Mouse (Mus musculus) midbrain, embryonic 15.5 days (tissue): ENCODE data around the gene Angpt4. TPM values are rescaled to one million over a fixed set of nuclear protein-coding genes. Genes with fewer than 3 reads are reported as not detected.
A peak's percentile ranks its signal among the peaks of the same experiment; 100 is the strongest.

Source experiments
- ATAC-seq: fragments of 200-750 bp; cut with Nextera tagmentation; replicated peaks from 2 replicates; pipeline ENCODE4 v1.8.0; 2017; ENCODE audit warnings: moderate TSS enrichment
- H3K27ac ChIP-seq: fragments of 300-500 bp; sonication (generic); 2 replicates; pipeline ENCODE4 v1.5.1; 2015; ENCODE audit warnings: mild to moderate bottlenecking, inconsistent platforms
- H3K27me3 ChIP-seq: fragments of 300-500 bp; sonication (generic); replicated peaks from 2 replicates; pipeline ENCODE4 v1.6.1; 2015; ENCODE audit warnings: inconsistent platforms
- H3K36me3 ChIP-seq: fragments of 300-500 bp; sonication (generic); replicated peaks from 2 replicates; pipeline ENCODE4 v1.6.1; 2015; ENCODE audit warnings: inconsistent platforms
- H3K4me1 ChIP-seq: fragments of 300-500 bp; sonication (generic); 2 replicates; pipeline ENCODE4 v1.6.1; 2015; ENCODE audit warnings: inconsistent platforms
- H3K4me2 ChIP-seq: fragments of 300-500 bp; sonication (generic); 2 replicates; pipeline ENCODE4 v1.6.1; 2015; ENCODE audit warnings: inconsistent platforms, mild to moderate bottlenecking, moderate library complexity
- H3K4me3 ChIP-seq: fragments of 300-500 bp; sonication (generic); 2 replicates; pipeline ENCODE4 v1.5.1; 2015; ENCODE audit warnings: mild to moderate bottlenecking, inconsistent platforms
- H3K9ac ChIP-seq: fragments of 300-500 bp; sonication (generic); 2 replicates; pipeline ENCODE4 v1.6.1; 2015; ENCODE audit warnings: mild to moderate bottlenecking, inconsistent platforms
- H3K9me3 ChIP-seq: fragments of 300-500 bp; sonication (generic); 2 replicates; pipeline ENCODE4 v1.6.1; 2016; ENCODE audit warnings: inconsistent platforms
- WGBS: fragments of 180-500 bp; shearing (Covaris S2); methylation state at CpG from one replicate; pipeline ENCODE4 v1.1.7; 2015; ENCODE audit warnings: mixed read lengths; 5-methylcytosine and 5-hydroxymethylcytosine counted together
- polyA plus RNA-seq: library from polyadenylated mRNA; unstranded; fragments of >200 nt; fragmentation: Nextera tagmentation; extraction: Ambion mirVana; gene quantifications from 2 replicates; pipeline ENCODE4 v1.2.1, GENCODE M21; 2015

Gene Angpt4
- polyA plus RNA-seq, 1 experiment from 2014 or later: 0.18 TPM

- WGBS: 96% methylated on average over 2 of the region's 2 CpGs
- Histone ChIP-seq H3K4me3 (no peak overlapping the region), H3K36me3 (no peaks in the 10 kb centered on the region), H3K4me1 (peaks cover 12% of the 10 kb centered on the region), H3K4me2 (no peak overlapping the region), H3K27me3 (no peaks in the 10 kb centered on the region), H3K9me3 (no peaks in the 10 kb centered on the region), H3K9ac (no peak overlapping the region), H3K27ac (no peak overlapping the region)
- ATAC-seq: peak; percentile 24; the same call in 1 of the 2 replicates
These were observed 36.6 kb downstream of the Angpt4 start for GRCm38 (mm10) chr2:151947617-151948016.

GRCm38 (mm10) chr2:151948311-151948710 is 37.3 kb downstream of the Angpt4 start:
- H3K4me1 ChIP-seq: peaks cover 12% of the 10 kb centered on the region
- H3K4me2 ChIP-seq: no peak overlapping the region
- 0 out of 2 replicates have a peak overlapping the region, but pooled peaks have one; percentile 74 for H3K27ac ChIP-seq
- no peak overlapping the region for H3K4me3 ChIP-seq
- no peaks in the 10 kb centered on the region for H3K9me3 ChIP-seq
- no peak overlapping the region for H3K9ac ChIP-seq
- no peak for ATAC-seq
- H3K27me3 ChIP-seq: no peaks in the 10 kb centered on the region
- no peaks in the 10 kb centered on the region for H3K36me3 ChIP-seq
- 90% methylated on average over 7 of the region's 7 CpGs for WGBS

GRCm38 (mm10) chr2:151949082-151949774 is 38.2 kb downstream of the Angpt4 start:
- Histone ChIP-seq H3K9me3 (no peaks in the 10 kb centered on the region), H3K4me3 (no peak overlapping the region), H3K27me3 (no peaks in the 10 kb centered on the region), H3K4me1 (peaks cover 12% of the 10 kb centered on the region), H3K9ac (no peak overlapping the region), H3K36me3 (no peaks in the 10 kb centered on the region), H3K4me2 (no peak overlapping the region), H3K27ac (peak overlapping the region; percentile 74)
- peak; percentile 88 for ATAC-seq
- 33% methylated on average over 2 of the region's 2 CpGs for WGBS

- Histone ChIP-seq H3K9ac (no peak overlapping the region), H3K9me3 (no peaks in the 10 kb centered on the region), H3K4me1 (peaks cover 19% of the 10 kb centered on the region), H3K36me3 (no peaks in the 10 kb centered on the region), H3K4me3 (no peak overlapping the region), H3K27ac (no peak overlapping the region), H3K27me3 (no peaks in the 10 kb centered on the region), H3K4me2 (no peak overlapping the region)
- no peak for ATAC-seq
- 91% methylated on average over 8 of the region's 8 CpGs for WGBS
These were observed 42.7 kb downstream of the Angpt4 start for GRCm38 (mm10) chr2:151953665-151954064.

- H3K4me3 ChIP-seq: no peak overlapping the region
- H3K27me3 ChIP-seq: no peaks in the 10 kb centered on the region
- no peak overlapping the region for H3K9ac ChIP-seq
- WGBS: 54% methylated on average over 4 of the region's 4 CpGs
- no peak; the same call in 1 of the 2 replicates for ATAC-seq
- no peaks in the 10 kb centered on the region for H3K9me3 ChIP-seq
- no peaks in the 10 kb centered on the region for H3K36me3 ChIP-seq
- no peak overlapping the region for H3K4me2 ChIP-seq
- peaks cover 12% of the 10 kb centered on the region; the same call in 1 of the 2 replicates for H3K4me1 ChIP-seq
- H3K27ac ChIP-seq: no peak overlapping the region
These were observed 45.6 kb downstream of the Angpt4 start for GRCm38 (mm10) chr2:151956500-151957137.

- Histone ChIP-seq H3K4me1 (peaks cover 26% of the 10 kb centered on the region), H3K9me3 (no peaks in the 10 kb centered on the region), H3K9ac (no peak overlapping the region), H3K36me3 (no peaks in the 10 kb centered on the region), H3K4me2 (no peak overlapping the region), H3K27me3 (no peaks in the 10 kb centered on the region), H3K4me3 (no peak overlapping the region), H3K27ac (no peak overlapping the region)
- WGBS: 32% methylated on average over 5 of the region's 5 CpGs
- ATAC-seq: no peak
These were observed 48.3 kb downstream of the Angpt4 start for GRCm38 (mm10) chr2:151959274-151959673.

- ATAC-seq: peak; percentile 18
- H3K4me3 ChIP-seq: no peak overlapping the region
- H3K9me3 ChIP-seq: no peaks in the 10 kb centered on the region
- H3K4me2 ChIP-seq: no peak overlapping the region
- 33% methylated on average over 9 of the region's 9 CpGs for WGBS
- H3K4me1 ChIP-seq: peaks cover 28% of the 10 kb centered on the region
- no peaks in the 10 kb centered on the region for H3K36me3 ChIP-seq
- H3K9ac ChIP-seq: no peak overlapping the region
- no peak overlapping the region for H3K27ac ChIP-seq
- no peaks in the 10 kb centered on the region for H3K27me3 ChIP-seq
These were observed 50.5 kb downstream of the Angpt4 start for GRCm38 (mm10) chr2:151961284-151962196.

- no peaks in the 10 kb centered on the region for H3K9me3 ChIP-seq
- peaks cover 32% of the 10 kb centered on the region for H3K4me1 ChIP-seq
- H3K27me3 ChIP-seq: no peaks in the 10 kb centered on the region
- WGBS: 63% methylated on average over 10 of the region's 10 CpGs
- H3K36me3 ChIP-seq: no peaks in the 10 kb centered on the region
- H3K4me2 ChIP-seq: no peak overlapping the region
- H3K4me3 ChIP-seq: no peak overlapping the region
- H3K9ac ChIP-seq: no peak overlapping the region
- H3K27ac ChIP-seq: no peak overlapping the region; the same call in 1 of the 2 replicates
- ATAC-seq: peak; percentile 38; the same call in 1 of the 2 replicates
These were observed 51.5 kb downstream of the Angpt4 start for GRCm38 (mm10) chr2:151962474-151962873.

- H3K4me1 ChIP-seq: peaks cover 41% of the 10 kb centered on the region
- H3K9me3 ChIP-seq: no peaks in the 10 kb centered on the region
- ATAC-seq: no peak
- no peak overlapping the region for H3K4me3 ChIP-seq
- no peak overlapping the region for H3K9ac ChIP-seq
- no peak overlapping the region for H3K27ac ChIP-seq
- no peaks in the 10 kb centered on the region for H3K27me3 ChIP-seq
- WGBS: 84% methylated on average over 5 of the region's 5 CpGs
- H3K4me2 ChIP-seq: no peak overlapping the region
- H3K36me3 ChIP-seq: no peaks in the 10 kb centered on the region
These were observed 52.3 kb downstream of the Angpt4 start for GRCm38 (mm10) chr2:151963319-151963718.

GRCm38 (mm10) chr2:151964052-151964451 is 53.0 kb downstream of the Angpt4 start:
- ATAC-seq: no peak
- H3K4me2 ChIP-seq: no peak overlapping the region
- no peaks in the 10 kb centered on the region for H3K9me3 ChIP-seq
- WGBS: 3% methylated on average over 9 of the region's 9 CpGs
- no peak overlapping the region for H3K9ac ChIP-seq
- peaks cover 48% of the 10 kb centered on the region for H3K4me1 ChIP-seq
- H3K27me3 ChIP-seq: no peaks in the 10 kb centered on the region
- H3K27ac ChIP-seq: peak overlapping the region; percentile 38; the same call in 1 of the 2 replicates
- no peaks in the 10 kb centered on the region for H3K36me3 ChIP-seq
- no peak overlapping the region for H3K4me3 ChIP-seq

GRCm38 (mm10) chr2:151967176-151967750 is 56.3 kb downstream of the Angpt4 start:
- Histone ChIP-seq H3K9me3 (no peaks in the 10 kb centered on the region), H3K4me3 (peak overlapping the region; percentile 1; the same call in 1 of the 2 replicates), H3K9ac (peak overlapping the region; percentile 23; the same call in 1 of the 2 replicates), H3K4me2 (peak overlapping the region; percentile 76), H3K27ac (peak overlapping the region; percentile 69), H3K27me3 (no peaks in the 10 kb centered on the region), H3K36me3 (no peaks in the 10 kb centered on the region), H3K4me1 (peaks cover 66% of the 10 kb centered on the region)
- ATAC-seq: no peak
- WGBS: 14% methylated on average over 9 of the region's 9 CpGs
